Mouse (Mus musculus): ENCODE results near the gene Zfp646. TPM values are rescaled to one million over a fixed set of nuclear protein-coding genes. Genes with fewer than 3 reads are reported as not detected.

The Zfp646 gene
- total and polyA plus RNA-seq, 3 experiments, result 10.6 to 25.3 (median 18.8) TPM

- H3K4me1 ChIP-seq (ENCODE audit: control insufficient read depth in 1 of 2, insufficient read depth in 2 of 2), result peaks cover 2 to 13% of the 10 kb centered on the region in 2 experiments; a peak in 3 of 4 replicates
- H3K79me2 ChIP-seq (replicated peaks; ENCODE audit: control insufficient read depth, extremely low read depth, insufficient read depth, poor library complexity, severe bottlenecking), result no peaks in the 10 kb centered on the region
- H3K36me3 ChIP-seq (replicated peaks in 1 of 2; ENCODE audit: control insufficient read depth in 1 of 2, insufficient read depth in 1 of 2, low read length in 1 of 2), result peaks cover 12 to 24% of the 10 kb centered on the region in 2 experiments
- peak overlapping the region in 2 of 3 experiments; percentile 17 to 77 for H3K4me3 ChIP-seq (replicated peaks in 1 of 3; ENCODE audit: low read depth in 2 of 3, low read length in 2 of 3, poor library complexity in 1 of 3)
- in situ Hi-C loops (cut with MboI; ENCODE audit: low pct_ligation_motif_present, low pct_unique_long_range_greater_than_20kb, low sequenced_read_pairs), result no loop called here
- no peak for DNase-seq (ENCODE audit: extremely low read depth)
- no peak for TF ChIP-seq ZMIZ1 (IDR thresholded peaks at IDR 0.05; ENCODE audit: low read depth, low read length)
- no peak for TF ChIP-seq SMC3 (IDR thresholded peaks at IDR 0.05; ENCODE audit: low read depth, low read length)
- TF ChIP-seq BHLHE40 (IDR thresholded peaks at IDR 0.05; ENCODE audit: low read depth, low read length), result no peak
- no peak overlapping the region for H3K27ac ChIP-seq (ENCODE audit: insufficient read depth, low read depth)
- dilution Hi-C loops (cut with MboI; ENCODE audit: extremely low pct_ligation_motif_present, extremely low pct_unique_long_range_greater_than_20kb, low sequenced_read_pairs), result no loop called here
- 0 out of 2 replicates have a peak overlapping the region, but pooled peaks have one; percentile 18 for H3K4me2 ChIP-seq (ENCODE audit: insufficient read depth, low read depth, poor library complexity, severe bottlenecking)
- no peaks in the 10 kb centered on the region for H3K27me3 ChIP-seq (replicated peaks)
- H3K9me3 ChIP-seq (replicated peaks; ENCODE audit: low read length), result no peaks in the 10 kb centered on the region
- H3K9ac ChIP-seq (ENCODE audit: insufficient read depth, low read depth), result peak overlapping the region; percentile 3; the same call in 1 of the 2 replicates
Observed at GRCm38 (mm10) chr7:127840886-127841285, 35.1 kb upstream of the Zfp646 start.

GRCm38 (mm10) chr7:127841340-127842000 is 34.6 kb upstream of the Zfp646 start:
- in situ Hi-C loops (cut with MboI; ENCODE audit: low pct_ligation_motif_present, low pct_unique_long_range_greater_than_20kb, low sequenced_read_pairs) (no loop called here), dilution Hi-C loops (cut with MboI; ENCODE audit: extremely low pct_ligation_motif_present, extremely low pct_unique_long_range_greater_than_20kb, low sequenced_read_pairs) (no loop called here)
- Histone ChIP-seq H3K9me3 (replicated peaks; ENCODE audit: low read length) (no peaks in the 10 kb centered on the region), H3K27me3 (replicated peaks) (no peaks in the 10 kb centered on the region), H3K9ac (ENCODE audit: insufficient read depth, low read depth) (peak overlapping the region; percentile 74), H3K36me3 (replicated peaks in 1 of 2; ENCODE audit: control insufficient read depth in 1 of 2, insufficient read depth in 1 of 2, low read length in 1 of 2) (peaks cover 18 to 30% of the 10 kb centered on the region in 2 experiments), H3K4me2 (ENCODE audit: insufficient read depth, low read depth, poor library complexity, severe bottlenecking) (peak overlapping the region; percentile 41), H3K79me2 (replicated peaks; ENCODE audit: control insufficient read depth, extremely low read depth, insufficient read depth, poor library complexity, severe bottlenecking) (no peaks in the 10 kb centered on the region), H3K4me1 (ENCODE audit: control insufficient read depth in 1 of 2, insufficient read depth in 2 of 2) (peaks cover 2 to 13% of the 10 kb centered on the region in 2 experiments; a peak in 3 of 4 replicates), H3K27ac (ENCODE audit: insufficient read depth, low read depth) (peak overlapping the region; percentile 58), H3K4me3 (replicated peaks in 1 of 3; ENCODE audit: low read depth in 2 of 3, low read length in 2 of 3, poor library complexity in 1 of 3) (peak overlapping the region; percentile 65 to 87 (median 77))
- DNase-seq (ENCODE audit: extremely low read depth), result peak; percentile 90
- TF ChIP-seq MXI1 (IDR thresholded peaks at IDR 0.05; ENCODE audit: low read depth, low read length) (peak; percentile 79; the same call in 1 of the 2 replicates), MAZ (IDR thresholded peaks at IDR 0.05; ENCODE audit: low read depth, low read length) (peak; percentile 88), SIN3A (IDR thresholded peaks at IDR 0.05; ENCODE audit: low read length) (peak; percentile 47; the same call in 1 of the 2 replicates), MYC (IDR thresholded peaks at IDR 0.05; ENCODE audit: low read depth, low read length) (peak; percentile 32; the same call in 1 of the 2 replicates), HCFC1 (IDR thresholded peaks at IDR 0.05; ENCODE audit: low read depth, low read length) (peak; percentile 43), MAX (IDR thresholded peaks at IDR 0.05; ENCODE audit: low read length) (peak; percentile 98), MAFK (IDR thresholded peaks at IDR 0.05; ENCODE audit: insufficient replicate concordance, low read length) (no peak), USF2 (conservative IDR thresholded peaks at IDR 0.05; ENCODE audit: low read depth, low read length) (peak; percentile 76), IRF4 (IDR thresholded peaks at IDR 0.05; ENCODE audit: low read depth, low read length) (no peak; the same call in 1 of the 2 replicates), GABPA (IDR thresholded peaks at IDR 0.05; ENCODE audit: insufficient replicate concordance, low read depth, low read length) (no peak), POLR2A (IDR thresholded peaks at IDR 0.05; ENCODE audit: low read depth, low read length) (peak; percentile 63; the same call in 1 of the 2 replicates), ZNF384 (IDR thresholded peaks at IDR 0.05; ENCODE audit: low read depth, low read length) (no peak), RCOR1 (conservative IDR thresholded peaks at IDR 0.05; ENCODE audit: low read depth, low read length) (0 out of 2 replicates have a peak, but pooled peaks have one; percentile 14), NELFE (IDR thresholded peaks at IDR 0.05; ENCODE audit: low read depth, low read length) (peak; percentile 44; the same call in 1 of the 2 replicates), ELF1 (IDR thresholded peaks at IDR 0.05; ENCODE audit: low read depth, low read length) (peak; percentile 70), BHLHE40 (IDR thresholded peaks at IDR 0.05; ENCODE audit: low read depth, low read length) (peak; percentile 95), SMC3 (IDR thresholded peaks at IDR 0.05; ENCODE audit: low read depth, low read length) (no peak), USF1 (IDR thresholded peaks at IDR 0.05; ENCODE audit: low read depth, low read length) (peak; percentile 91), NRF1 (IDR thresholded peaks at IDR 0.05; ENCODE audit: low read depth, low read length) (peak; percentile 90), ETS1 (conservative IDR thresholded peaks at IDR 0.05; ENCODE audit: low read depth, low read length) (peak; percentile 62; the same call in 1 of the 2 replicates), TCF12 (IDR thresholded peaks at IDR 0.05; ENCODE audit: low read depth, low read length) (peak; percentile 45; the same call in 1 of the 2 replicates), POLR2AphosphoS2 (IDR thresholded peaks at IDR 0.05; ENCODE audit: low read depth, low read length) (no peak), CHD2 (IDR thresholded peaks at IDR 0.05; ENCODE audit: low read length) (peak; percentile 97)

Data from CH12.LX (cell line).